Mouse (Mus musculus): ENCODE measurements around the gene Tmem151a.

Tmem151a gene

GRCm38 (mm10) chr19:5085145-5085863 lies at the start of gene Tmem151a:
TSS of gene Tmem151a (minus strand) at chr19:5085531.
- DNase-seq, result peak; percentile 82

- no peak for DNase-seq
Observed at GRCm38 (mm10) chr19:5131237-5131636, 45.9 kb upstream of the Tmem151a start.

- no peak for DNase-seq
Observed at GRCm38 (mm10) chr19:5129770-5130169, 44.4 kb upstream of the Tmem151a start.

- DNase-seq, result peak; percentile 71
Observed at GRCm38 (mm10) chr19:5124055-5124614, 38.8 kb upstream of the Tmem151a start.

- no peak for DNase-seq
Observed at GRCm38 (mm10) chr19:5123241-5123640, 37.9 kb upstream of the Tmem151a start.

GRCm38 (mm10) chr19:5122492-5122891 lies 37.2 kb upstream of the Tmem151a start:
- DNase-seq, result no peak

- no peak for DNase-seq
Observed at GRCm38 (mm10) chr19:5118384-5118698, 33.0 kb upstream of the Tmem151a start, which contains the start of gene Klc2. TSS of gene Klc2 (minus strand) at chr19:5118560.

GRCm38 (mm10) chr19:5117494-5118383 lies 32.4 kb upstream of the Tmem151a start:
- DNase-seq, result peak; percentile 91

GRCm38 (mm10) chr19:5113783-5114182 lies 28.5 kb upstream of the Tmem151a start:
- peak; percentile 63 for DNase-seq

GRCm38 (mm10) chr19:5109659-5110453 lies 24.5 kb upstream of the Tmem151a start:
- peak; percentile 61 for DNase-seq

GRCm38 (mm10) chr19:5108702-5109101 lies 23.4 kb upstream of the Tmem151a start:
- DNase-seq, result no peak

- DNase-seq, result no peak
Observed at GRCm38 (mm10) chr19:5108271-5108575, 22.9 kb upstream of the Tmem151a start.

GRCm38 (mm10) chr19:5107556-5108270 lies 22.4 kb upstream of the Tmem151a start:
- DNase-seq, result peak; percentile 73

GRCm38 (mm10) chr19:5106731-5107191 lies 21.4 kb upstream of the Tmem151a start, which contains the start of gene Rab1b:
TSS of gene Rab1b (minus strand) at chr19:5107072.
- peak; percentile 99 for DNase-seq

- DNase-seq, result peak; percentile 68
Observed at GRCm38 (mm10) chr19:5106074-5106473, 20.7 kb upstream of the Tmem151a start.

GRCm38 (mm10) chr19:5098363-5099143 lies 13.2 kb upstream of the Tmem151a start, which contains the start of gene Cnih2:
TSS of gene Cnih2 (minus strand) at chr19:5098521.
- peak; percentile 78 for DNase-seq

- DNase-seq, result peak; percentile 37
Observed at GRCm38 (mm10) chr19:5097521-5098362, 12.4 kb upstream of the Tmem151a start.

- DNase-seq, result peak; percentile 66
Observed at GRCm38 (mm10) chr19:5095887-5096474, 10.7 kb upstream of the Tmem151a start.

GRCm38 (mm10) chr19:5094746-5095417 lies 9.6 kb upstream of the Tmem151a start:
- DNase-seq, result peak; percentile 28

All from cerebellum, adult 11-12 months (tissue).